8 mouse cellular contexts compared by ENCODE assay signal in the genomic region with DNA sequence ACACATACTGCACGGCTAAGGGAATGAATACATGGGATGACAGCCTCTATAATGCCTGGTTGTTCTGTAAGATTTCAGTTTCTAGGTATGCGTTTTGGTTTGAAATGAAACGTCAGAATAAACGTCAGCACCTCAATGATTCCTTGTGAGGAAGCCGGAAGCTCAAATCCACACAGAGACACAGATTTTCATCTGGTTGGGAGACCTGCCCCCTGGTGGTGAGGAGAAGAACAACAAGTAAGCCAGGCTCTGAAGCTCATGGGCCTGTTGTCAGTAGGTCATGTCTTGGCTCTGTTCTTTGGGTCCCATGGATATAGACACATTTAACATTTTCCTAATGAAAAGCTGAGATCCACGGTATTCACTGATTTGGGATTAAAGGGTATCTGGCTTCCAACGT. TPM values are rescaled to one million over a fixed set of nuclear protein-coding genes. Genes with fewer than 3 reads are reported as not detected.
DNase-seq lines count a peak whose midpoint lies in the region; ATAC-seq and TF ChIP-seq lines count a peak whose summit lies in the region.

No protein-coding gene starts in this region.

- H3K36me3 ChIP-seq in heart, embryonic 10.5 days: no peaks in the 10 kb centered on the region

- 56% methylated on average over 7 of the region's 7 CpGs for WGBS in heart, embryonic 10.5 days

- peak; percentile 88 for TF ChIP-seq CTCF in Patski (IDR thresholded peaks at IDR 0.05)

- in situ Hi-C loops in Patski (cut with MboI; ENCODE audit: low pct_unique_long_range_greater_than_20kb): loop anchor here (5.0 kb wide), 4 partner anchors 35 to 450 kb away; no protein-coding TSS in a partner anchor

- CTCF ChIA-PET in Patski (lab: Charles Lee): interaction anchor here (0.7 to 5.2 kb wide), 17 partner anchors 17 to 464 kb away, joined by 3 to 32 read pairs (median 4); no protein-coding TSS in a partner anchor

- no peak overlapping the region for H3K27ac ChIP-seq in heart, embryonic 10.5 days

- intact Hi-C loops in heart, postnatal 14 days (cut with DNase I): loop anchor here (1.0 to 10.0 kb wide), 3 partner anchors 318 to 882 kb away; no protein-coding TSS in a partner anchor

- H3K4me3 ChIP-seq in heart, embryonic 10.5 days: no peak overlapping the region

- no peaks in the 10 kb centered on the region for H3K9me3 ChIP-seq in heart, embryonic 10.5 days

- H3K4me1 ChIP-seq in heart, embryonic 10.5 days: peaks cover 3% of the 10 kb centered on the region; the same call in 1 of the 2 replicates

- POLR2A ChIA-PET in Patski (lab: Charles Lee): no interaction called here

- H3K27me3 ChIP-seq in heart, embryonic 10.5 days (ENCODE audit: insufficient read depth, poor library complexity, severe bottlenecking): no peaks in the 10 kb centered on the region
- no peaks in the 10 kb centered on the region for H3K27me3 ChIP-seq in Patski

- no peak for ATAC-seq in Patski
- no peak for ATAC-seq in megakaryocyte-erythroid progenitor cell, adult 5-6 weeks (replicated peaks; ENCODE audit: low FRiP score, low TSS enrichment, poor library complexity, severe bottlenecking)

- DNase-seq in heart, postnatal 14 days: peak; percentile 44 to 66
- no peak for DNase-seq in heart, embryonic 10.5 days (ENCODE audit: low spot score)
- DNase-seq in B cell, adult 2 months: peak; percentile 44 to 47
- no peak for DNase-seq in Patski (ENCODE audit: low read depth, low spot score)
- DNase-seq in embryo, embryonic 10.5 days (ENCODE audit: low spot score): peak; percentile 79
- DNase-seq in layer of hippocampus, postnatal 14 days (ENCODE audit: low spot score in 2 of 2): peak; percentile 52
- peak; percentile 20 for DNase-seq in retina, adult 2 months (ENCODE audit: low read depth, low spot score)

RNA-seq across cellular contexts. Expression of gene Arl4c, which starts 40.4 kb away (rescaled TPM):
- total RNA-seq in heart, postnatal 14 days (2021): 1 to 10 TPM; 7.8 to 8.8 TPM
- 9.2 and 16.0 TPM in 2 replicates for polyA plus RNA-seq in heart, embryonic 10.5 days (2016; fragmentation: Nextera tagmentation; extraction: Ambion mirVana)
- polyA plus RNA-seq in Patski (2021): 146 TPM
- total RNA-seq in layer of hippocampus, postnatal 14 days (2021): 10 to 100 TPM; 32.4 to 34.2 TPM
- total RNA-seq in megakaryocyte-erythroid progenitor cell, adult 5-6 weeks (2014; fragmentation: Nextera tagmentation): 0.87 and 1.6 TPM in 2 replicates
- total RNA-seq in megakaryocyte-erythroid progenitor cell, adult 5-6 weeks (2017): 3.2 and 5.9 TPM in 2 replicates

Comparison
In these comparisons a context has a peak if more than half of its experiments do, and no peak if none do; other contexts are left out.
1. DNase-seq: peak in heart, postnatal 14 days (2 of 2), B cell, adult 2 months (2 of 2), embryo, embryonic 10.5 days (single experiment), layer of hippocampus, postnatal 14 days (2 of 2) and retina, adult 2 months (single experiment); none in heart, embryonic 10.5 days (single experiment) and Patski (single experiment).